Mouse (Mus musculus): ENCODE measurements around the gene Hoxb7. TPM values are rescaled to one million over a fixed set of nuclear protein-coding genes. Genes with fewer than 3 reads are reported as not detected.

Hoxb7 gene
- polyA plus RNA-seq, 2 experiments = 0.02 to 0.19 TPM

DNA sequence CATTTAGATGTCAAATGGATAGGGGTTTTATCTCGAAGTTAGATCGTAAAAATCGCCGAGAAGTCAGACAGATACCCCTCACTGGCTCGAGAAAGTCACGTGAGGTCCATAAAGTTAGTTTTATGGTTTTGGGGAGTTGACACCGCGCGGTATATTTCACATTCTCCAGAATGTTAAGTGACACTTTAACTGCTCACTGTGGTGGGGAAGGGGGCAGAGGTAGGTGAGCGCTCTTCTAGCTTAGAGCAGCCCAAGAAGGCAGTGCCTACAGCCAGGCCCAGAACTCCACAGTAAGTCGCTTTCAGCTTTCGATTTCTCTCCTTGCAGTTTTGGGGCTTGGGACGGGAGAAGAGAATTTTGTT lies 20.5 kb downstream of the Hoxb7 start:
- no peak overlapping the region for H3K4me2 ChIP-seq (ENCODE audit: low read depth)
- peaks cover 95% of the 10 kb centered on the region for H3K27me3 ChIP-seq (ENCODE audit: control insufficient read depth, insufficient read depth, low read length)

DNA sequence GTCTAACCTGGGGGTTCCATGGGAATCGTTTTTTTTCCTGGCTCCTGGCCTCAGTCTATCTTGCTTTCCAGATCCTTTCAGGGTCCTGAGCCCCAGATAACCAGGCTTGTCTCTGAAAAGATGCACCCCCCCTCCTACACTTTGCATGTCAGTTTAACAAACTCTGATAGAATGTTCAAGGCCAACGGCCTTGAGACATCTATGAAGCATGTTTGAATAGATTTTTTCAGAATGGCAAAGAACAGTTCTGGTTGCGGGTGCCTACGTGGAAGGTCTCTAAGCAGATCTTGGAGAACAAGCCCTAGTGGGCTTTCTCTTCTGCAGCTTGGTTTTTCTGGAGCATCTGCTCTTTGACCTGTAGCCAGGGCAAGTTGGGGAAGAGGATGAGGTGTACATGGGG lies 22.3 kb downstream of the Hoxb7 start:
- Histone ChIP-seq H3K4me1 (replicated peaks; ENCODE audit: control insufficient read depth in 2 of 2, insufficient read depth in 2 of 2, low read length in 1 of 2) (no peaks in the 10 kb centered on the region), H3K27me3 (ENCODE audit: control insufficient read depth, insufficient read depth, low read length) (peaks cover 95% of the 10 kb centered on the region), H3K27ac (no peak overlapping the region), H3K4me3 (ENCODE audit: insufficient read depth in 1 of 2, low read depth in 2 of 2, low read length in 2 of 2) (no peak overlapping the region), H3K9ac (replicated peaks) (no peak overlapping the region), H3K4me2 (ENCODE audit: low read depth) (no peak overlapping the region), H3K9me3 (ENCODE audit: control insufficient read depth, low read length) (no peaks in the 10 kb centered on the region), H3K36me3 (replicated peaks; ENCODE audit: control insufficient read depth, insufficient read depth, low read depth) (no peaks in the 10 kb centered on the region)
- WGBS (ENCODE audit: insufficient replicate concordance) = 44% methylated on average over 4 of the region's 4 CpGs
- no peak for ATAC-seq (ENCODE audit: insufficient read depth)
- DNase-seq (ENCODE audit: low read depth in 3 of 3, low spot score in 3 of 3) = no peak
- TF ChIP-seq EP300 (IDR thresholded peaks at IDR 0.05; ENCODE audit: low read depth) = no peak
- no peak for TF ChIP-seq CTCF (IDR thresholded peaks at IDR 0.05; ENCODE audit: low read depth)

More for the DNA sequence above, 20.5 kb downstream of the Hoxb7 start:
- H3K9ac ChIP-seq (replicated peaks) = no peak overlapping the region
- no peaks in the 10 kb centered on the region for H3K36me3 ChIP-seq (replicated peaks; ENCODE audit: control insufficient read depth, insufficient read depth, low read depth)
- no peaks in the 10 kb centered on the region for H3K9me3 ChIP-seq (ENCODE audit: control insufficient read depth, low read length)
- TF ChIP-seq CTCF (IDR thresholded peaks at IDR 0.05; ENCODE audit: low read depth) (no peak), EP300 (IDR thresholded peaks at IDR 0.05; ENCODE audit: low read depth) (no peak)
- no peak overlapping the region for H3K4me3 ChIP-seq (ENCODE audit: insufficient read depth in 1 of 2, low read depth in 2 of 2, low read length in 2 of 2)
- H3K4me1 ChIP-seq (replicated peaks; ENCODE audit: control insufficient read depth in 2 of 2, insufficient read depth in 2 of 2, low read length in 1 of 2) = no peaks in the 10 kb centered on the region
- DNase-seq (ENCODE audit: low read depth in 3 of 3, low spot score in 3 of 3) (no peak), ATAC-seq (ENCODE audit: insufficient read depth) (no peak)
- no peak overlapping the region for H3K27ac ChIP-seq
- WGBS (ENCODE audit: insufficient replicate concordance) = 16% methylated on average over 13 of the region's 13 CpGs

DNA sequence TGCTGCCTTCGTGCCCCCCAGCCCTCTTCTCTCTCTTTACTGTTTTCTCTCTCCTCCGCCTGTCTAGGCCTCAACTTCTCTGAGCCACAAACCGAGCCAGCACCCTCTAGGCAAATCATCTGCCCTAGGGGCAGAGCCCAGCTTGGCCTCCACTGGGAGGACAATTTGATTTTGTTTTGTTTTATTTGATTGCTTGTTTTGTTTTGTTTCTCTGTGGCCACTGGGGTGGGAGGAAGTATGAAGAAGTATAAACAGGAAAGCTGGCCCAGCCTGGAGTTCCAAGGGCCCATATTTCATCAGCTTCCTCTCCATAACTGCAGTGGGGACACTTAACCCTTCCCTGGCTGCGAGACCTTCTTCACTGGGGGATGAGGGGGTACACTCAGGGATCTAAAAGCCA lies 22.9 kb downstream of the Hoxb7 start:
- Histone ChIP-seq H3K27me3 (ENCODE audit: control insufficient read depth, insufficient read depth, low read length) (peaks cover 95% of the 10 kb centered on the region), H3K27ac (no peak overlapping the region), H3K4me1 (replicated peaks; ENCODE audit: control insufficient read depth in 2 of 2, insufficient read depth in 2 of 2, low read length in 1 of 2) (no peaks in the 10 kb centered on the region), H3K36me3 (replicated peaks; ENCODE audit: control insufficient read depth, insufficient read depth, low read depth) (no peaks in the 10 kb centered on the region), H3K4me3 (ENCODE audit: insufficient read depth in 1 of 2, low read depth in 2 of 2, low read length in 2 of 2) (no peak overlapping the region), H3K9me3 (ENCODE audit: control insufficient read depth, low read length) (no peaks in the 10 kb centered on the region), H3K4me2 (ENCODE audit: low read depth) (no peak overlapping the region), H3K9ac (replicated peaks) (no peak overlapping the region)
- 18% methylated on average over 4 of the region's 4 CpGs for WGBS (ENCODE audit: insufficient replicate concordance)
- ATAC-seq (ENCODE audit: insufficient read depth) (no peak), DNase-seq (ENCODE audit: low read depth in 3 of 3, low spot score in 3 of 3) (no peak)
- TF ChIP-seq EP300 (IDR thresholded peaks at IDR 0.05; ENCODE audit: low read depth) (no peak), CTCF (IDR thresholded peaks at IDR 0.05; ENCODE audit: low read depth) (no peak)

DNA sequence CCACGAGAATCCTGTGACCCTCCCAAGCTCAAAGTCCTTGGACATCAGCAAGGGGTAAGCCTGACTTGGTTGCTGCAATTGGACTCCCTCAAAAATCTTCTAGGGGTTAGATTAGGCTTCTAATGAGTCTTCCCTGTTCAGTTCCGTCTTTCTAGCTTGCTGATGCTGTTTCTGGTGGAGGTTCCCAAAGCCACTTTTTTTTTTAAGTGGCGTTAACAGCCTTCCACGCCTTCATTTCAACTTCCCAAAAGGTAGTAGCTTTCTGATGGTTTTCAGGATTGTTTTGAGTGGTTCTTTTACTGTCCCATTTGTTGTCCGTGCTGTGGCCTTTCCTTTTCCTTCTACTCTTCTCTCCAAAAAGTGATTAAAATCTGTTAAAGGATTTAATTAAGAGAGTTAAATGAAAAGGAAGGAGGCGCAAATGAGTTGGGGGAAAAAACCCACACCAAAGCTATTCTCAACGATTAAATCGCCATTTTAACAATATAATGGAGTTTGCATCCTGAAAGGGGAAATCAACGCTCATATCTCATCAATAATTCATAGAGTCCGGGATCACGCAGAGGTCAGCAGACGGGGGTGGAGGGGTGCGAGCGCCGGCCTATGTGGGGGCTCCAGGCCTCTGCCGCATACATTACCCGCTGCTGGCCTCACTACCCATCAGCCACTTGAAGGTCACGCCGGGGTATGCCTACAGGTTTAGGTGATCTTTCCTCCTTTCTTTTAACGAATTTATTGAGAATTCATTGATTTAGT lies 23.9 kb downstream of the Hoxb7 start:
- H3K27ac ChIP-seq = no peak overlapping the region
- ATAC-seq (ENCODE audit: insufficient read depth) = no peak
- no peaks in the 10 kb centered on the region for H3K9me3 ChIP-seq (ENCODE audit: control insufficient read depth, low read length)
- no peaks in the 10 kb centered on the region for H3K4me1 ChIP-seq (replicated peaks; ENCODE audit: control insufficient read depth in 2 of 2, insufficient read depth in 2 of 2, low read length in 1 of 2)
- no peak for DNase-seq (ENCODE audit: low read depth in 3 of 3, low spot score in 3 of 3)
- no peak overlapping the region for H3K4me3 ChIP-seq (ENCODE audit: insufficient read depth in 1 of 2, low read depth in 2 of 2, low read length in 2 of 2)
- H3K9ac ChIP-seq (replicated peaks) = no peak overlapping the region
- WGBS (ENCODE audit: insufficient replicate concordance) = 24% methylated on average over 20 of the region's 20 CpGs
- TF ChIP-seq CTCF (IDR thresholded peaks at IDR 0.05; ENCODE audit: low read depth) (no peak), EP300 (IDR thresholded peaks at IDR 0.05; ENCODE audit: low read depth) (no peak)
- no peaks in the 10 kb centered on the region for H3K36me3 ChIP-seq (replicated peaks; ENCODE audit: control insufficient read depth, insufficient read depth, low read depth)
- H3K4me2 ChIP-seq (ENCODE audit: low read depth) = no peak overlapping the region; the same call in 1 of the 2 replicates
- peaks cover 95% of the 10 kb centered on the region for H3K27me3 ChIP-seq (ENCODE audit: control insufficient read depth, insufficient read depth, low read length)

DNA sequence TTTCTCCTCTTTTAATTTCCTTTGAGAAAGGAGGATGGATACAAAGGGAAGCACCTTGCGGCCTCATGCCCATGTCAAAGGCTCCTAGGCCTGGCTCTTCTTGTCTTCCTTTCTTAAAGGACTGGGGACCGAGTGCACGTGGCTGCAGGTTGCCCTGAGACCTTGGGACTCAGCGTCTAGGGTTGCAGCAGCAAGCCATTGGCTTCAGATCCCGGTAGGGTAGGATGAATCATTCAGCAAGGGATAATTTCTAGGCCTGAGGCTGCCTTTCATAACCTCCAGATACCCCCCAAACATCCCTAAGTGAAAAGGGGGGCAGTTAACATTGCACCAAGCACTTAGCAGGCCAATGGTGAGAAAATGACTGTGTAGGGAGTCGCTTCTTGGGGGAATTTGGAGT lies 24.7 kb downstream of the Hoxb7 start:
- Histone ChIP-seq H3K9ac (replicated peaks) (no peak overlapping the region), H3K27ac (no peak overlapping the region), H3K4me3 (ENCODE audit: insufficient read depth in 1 of 2, low read depth in 2 of 2, low read length in 2 of 2) (peak overlapping the region in 1 of 2 experiments; percentile 26; a peak in 2 of 4 replicates), H3K36me3 (replicated peaks; ENCODE audit: control insufficient read depth, insufficient read depth, low read depth) (no peaks in the 10 kb centered on the region), H3K27me3 (ENCODE audit: control insufficient read depth, insufficient read depth, low read length) (peaks cover 95% of the 10 kb centered on the region), H3K4me2 (ENCODE audit: low read depth) (peak overlapping the region; percentile 37), H3K9me3 (ENCODE audit: control insufficient read depth, low read length) (no peaks in the 10 kb centered on the region), H3K4me1 (replicated peaks; ENCODE audit: control insufficient read depth in 2 of 2, insufficient read depth in 2 of 2, low read length in 1 of 2) (no peaks in the 10 kb centered on the region)
- 10% methylated on average over 6 of the region's 6 CpGs for WGBS (ENCODE audit: insufficient replicate concordance)
- TF ChIP-seq EP300 (IDR thresholded peaks at IDR 0.05; ENCODE audit: low read depth) (no peak), CTCF (IDR thresholded peaks at IDR 0.05; ENCODE audit: low read depth) (no peak)
- DNase-seq (ENCODE audit: low read depth in 3 of 3, low spot score in 3 of 3) = no peak
- no peak for ATAC-seq (ENCODE audit: insufficient read depth)

Data from liver, embryonic 14.5 days (tissue).